Mouse (Mus musculus): ENCODE data around the gene Tnfaip8l1. TPM values are rescaled to one million over a fixed set of nuclear protein-coding genes. Genes with fewer than 3 reads are reported as not detected.
A peak's percentile ranks its signal among the peaks of the same experiment; 100 is the strongest.

Gene Tnfaip8l1
- polyA plus RNA-seq (2012; rRNA removed): 7.5 and 8.5 TPM in 2 replicates

DNA sequence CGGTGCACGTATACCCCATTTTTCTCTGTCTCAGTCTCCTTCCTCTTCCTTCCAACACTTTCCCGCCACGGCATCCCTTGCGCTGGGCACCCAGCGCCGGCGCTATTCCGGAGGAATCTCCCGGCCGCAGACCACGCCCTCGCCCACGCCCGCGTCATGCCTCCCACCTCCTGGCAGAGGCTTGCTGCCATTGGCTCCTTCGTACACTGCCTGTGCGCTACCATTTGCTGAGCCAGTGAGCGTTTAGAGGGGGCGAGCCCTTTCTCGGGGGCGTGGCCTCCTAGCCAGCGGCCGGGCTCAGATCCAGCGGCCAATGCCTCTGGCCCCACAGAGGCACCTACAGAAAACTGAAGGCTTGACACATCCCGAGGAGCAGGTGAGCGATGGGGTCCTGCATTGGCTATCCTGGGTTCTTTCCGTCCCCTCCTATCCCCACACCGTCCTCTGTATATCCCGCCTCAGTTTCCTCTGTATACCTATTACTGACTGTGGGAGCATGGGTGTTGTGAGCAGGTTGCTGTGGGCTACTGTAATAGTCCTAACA lies at the start of gene Tnfaip8l1:
Tnfaip8l1 (plus strand) TSS at position 247 of the 544 bp plus-strand sequence.
- H3K27ac ChIP-seq (ENCODE audit: insufficient read depth, low read length): no peak within 1 kb of the TSS
- no peak for TF ChIP-seq CTCF (IDR thresholded peaks at IDR 0.05; ENCODE audit: extremely low read depth, insufficient read depth, low read length)
- no peak; the same call in 1 of the 2 replicates for TF ChIP-seq POLR2A (IDR thresholded peaks at IDR 0.05; ENCODE audit: extremely low read depth, insufficient read depth, low read length)

GRCm38 (mm10) chr17:56112743-56113142 lies 49.5 kb upstream of the Tnfaip8l1 start:
- H3K27ac ChIP-seq (ENCODE audit: insufficient read depth, low read length): no peak overlapping the region
- H3K4me3 ChIP-seq (ENCODE audit: insufficient read depth, low read length): no peak overlapping the region
- TF ChIP-seq CTCF (IDR thresholded peaks at IDR 0.05; ENCODE audit: extremely low read depth, insufficient read depth, low read length) (no peak), POLR2A (IDR thresholded peaks at IDR 0.05; ENCODE audit: extremely low read depth, insufficient read depth, low read length) (no peak)

More for the DNA sequence above, at the start of gene Tnfaip8l1:
- Histone ChIP-seq H3K4me1 (ENCODE audit: control insufficient read depth, insufficient read depth, low read length) (peaks cover 1% of the 10 kb centered on the region; the same call in 1 of the 2 replicates), H3K4me3 (ENCODE audit: insufficient read depth, low read length) (peak within 1 kb of the TSS; percentile 49)

DNA sequence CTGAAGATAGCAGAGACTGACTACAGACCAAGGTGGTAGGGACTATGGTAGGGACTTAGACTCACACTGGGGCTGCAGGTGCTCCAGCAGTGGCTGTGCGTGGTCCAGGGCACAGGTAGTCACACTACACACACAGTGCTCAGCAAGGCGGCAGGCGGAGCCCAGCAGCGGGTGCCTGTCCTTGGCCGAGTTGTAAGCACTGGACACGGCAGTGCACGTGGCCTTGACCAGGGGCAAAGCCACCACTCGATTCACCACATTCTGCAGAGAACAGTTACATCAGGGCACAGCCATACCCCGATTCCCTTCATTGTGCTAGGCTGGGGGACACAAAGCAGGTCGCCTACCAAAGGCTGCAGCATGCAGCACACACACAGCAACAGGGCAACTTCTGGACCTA lies 46.1 kb upstream of the Tnfaip8l1 start:
- H3K4me1 ChIP-seq (ENCODE audit: control insufficient read depth, insufficient read depth, low read length): no peaks in the 10 kb centered on the region
- TF ChIP-seq POLR2A (IDR thresholded peaks at IDR 0.05; ENCODE audit: extremely low read depth, insufficient read depth, low read length) (no peak), CTCF (IDR thresholded peaks at IDR 0.05; ENCODE audit: extremely low read depth, insufficient read depth, low read length) (no peak)

More at GRCm38 (mm10) chr17:56112743-56113142, 49.5 kb upstream of the Tnfaip8l1 start:
- H3K4me1 ChIP-seq (ENCODE audit: control insufficient read depth, insufficient read depth, low read length): no peaks in the 10 kb centered on the region; the same call in 1 of the 2 replicates

GRCm38 (mm10) chr17:56117251-56117710 lies 45.0 kb upstream of the Tnfaip8l1 start, which contains the start of gene Plin5:
TSS of gene Plin5 (minus strand) at chr17:56117596.
- TF ChIP-seq CTCF (IDR thresholded peaks at IDR 0.05; ENCODE audit: extremely low read depth, insufficient read depth, low read length) (no peak), POLR2A (IDR thresholded peaks at IDR 0.05; ENCODE audit: extremely low read depth, insufficient read depth, low read length) (no peak)
- Histone ChIP-seq H3K4me3 (ENCODE audit: insufficient read depth, low read length) (peak within 1 kb of the TSS; percentile 12; the same call in 1 of the 2 replicates), H3K27ac (ENCODE audit: insufficient read depth, low read length) (no peak within 1 kb of the TSS)

More for the DNA sequence above, 46.1 kb upstream of the Tnfaip8l1 start:
- H3K4me3 ChIP-seq (ENCODE audit: insufficient read depth, low read length): no peak overlapping the region
- no peak overlapping the region for H3K27ac ChIP-seq (ENCODE audit: insufficient read depth, low read length)

GRCm38 (mm10) chr17:56119431-56119830 lies 42.8 kb upstream of the Tnfaip8l1 start:
- no peaks in the 10 kb centered on the region for H3K4me1 ChIP-seq (ENCODE audit: control insufficient read depth, insufficient read depth, low read length)
- TF ChIP-seq POLR2A (IDR thresholded peaks at IDR 0.05; ENCODE audit: extremely low read depth, insufficient read depth, low read length): no peak
- TF ChIP-seq CTCF (IDR thresholded peaks at IDR 0.05; ENCODE audit: extremely low read depth, insufficient read depth, low read length): no peak
- H3K4me3 ChIP-seq (ENCODE audit: insufficient read depth, low read length): no peak overlapping the region
- no peak overlapping the region for H3K27ac ChIP-seq (ENCODE audit: insufficient read depth, low read length)

More at GRCm38 (mm10) chr17:56117251-56117710, 45.0 kb upstream of the Tnfaip8l1 start, which contains the start of gene Plin5:
- H3K4me1 ChIP-seq (ENCODE audit: control insufficient read depth, insufficient read depth, low read length): no peaks in the 10 kb centered on the region

- H3K4me3 ChIP-seq (ENCODE audit: insufficient read depth, low read length): 0 out of 2 replicates have a peak overlapping the region, but pooled peaks have one; percentile 8
Measured at GRCm38 (mm10) chr17:56119981-56120880, 42.0 kb upstream of the Tnfaip8l1 start.

GRCm38 (mm10) chr17:56121826-56122225 lies 40.5 kb upstream of the Tnfaip8l1 start, which contains the start of gene Lrg1:
TSS of gene Lrg1 (minus strand) at chr17:56122001.
- H3K27ac ChIP-seq (ENCODE audit: insufficient read depth, low read length): no peak within 1 kb of the TSS
- no peak for TF ChIP-seq POLR2A (IDR thresholded peaks at IDR 0.05; ENCODE audit: extremely low read depth, insufficient read depth, low read length)
- TF ChIP-seq CTCF (IDR thresholded peaks at IDR 0.05; ENCODE audit: extremely low read depth, insufficient read depth, low read length): no peak
- H3K4me1 ChIP-seq (ENCODE audit: control insufficient read depth, insufficient read depth, low read length): no peaks in the 10 kb centered on the region
- H3K4me3 ChIP-seq (ENCODE audit: insufficient read depth, low read length): 0 out of 2 replicates have a peak within 1 kb of the TSS, but pooled peaks have one; percentile 8

More at GRCm38 (mm10) chr17:56119981-56120880, 42.0 kb upstream of the Tnfaip8l1 start:
- TF ChIP-seq POLR2A (IDR thresholded peaks at IDR 0.05; ENCODE audit: extremely low read depth, insufficient read depth, low read length) (no peak), CTCF (IDR thresholded peaks at IDR 0.05; ENCODE audit: extremely low read depth, insufficient read depth, low read length) (no peak)
- Histone ChIP-seq H3K27ac (ENCODE audit: insufficient read depth, low read length) (no peak overlapping the region), H3K4me1 (ENCODE audit: control insufficient read depth, insufficient read depth, low read length) (no peaks in the 10 kb centered on the region)

DNA sequence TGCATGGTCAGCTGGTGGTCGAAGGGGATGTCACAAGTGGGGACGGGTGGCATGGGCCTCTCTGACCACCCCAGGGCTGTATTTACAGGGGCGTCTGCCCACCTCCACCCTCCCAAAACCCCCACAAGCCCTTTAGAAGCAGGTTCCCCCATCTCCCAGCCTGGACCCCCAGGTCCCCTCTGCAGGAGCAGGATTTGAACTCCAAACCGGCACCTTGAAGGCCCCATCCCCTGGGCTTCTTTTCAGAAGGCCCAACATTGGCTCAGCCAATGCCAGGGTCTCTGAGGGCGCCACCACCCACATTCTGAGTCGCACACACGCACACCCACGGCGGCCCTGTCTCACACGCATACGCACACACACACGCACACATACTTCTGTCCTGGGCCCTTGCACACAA lies 39.1 kb upstream of the Tnfaip8l1 start:
- no peak overlapping the region for H3K27ac ChIP-seq (ENCODE audit: insufficient read depth, low read length)
- H3K4me1 ChIP-seq (ENCODE audit: control insufficient read depth, insufficient read depth, low read length): no peaks in the 10 kb centered on the region
- TF ChIP-seq CTCF (IDR thresholded peaks at IDR 0.05; ENCODE audit: extremely low read depth, insufficient read depth, low read length): no peak
- TF ChIP-seq POLR2A (IDR thresholded peaks at IDR 0.05; ENCODE audit: extremely low read depth, insufficient read depth, low read length): no peak
- H3K4me3 ChIP-seq (ENCODE audit: insufficient read depth, low read length): no peak overlapping the region

DNA sequence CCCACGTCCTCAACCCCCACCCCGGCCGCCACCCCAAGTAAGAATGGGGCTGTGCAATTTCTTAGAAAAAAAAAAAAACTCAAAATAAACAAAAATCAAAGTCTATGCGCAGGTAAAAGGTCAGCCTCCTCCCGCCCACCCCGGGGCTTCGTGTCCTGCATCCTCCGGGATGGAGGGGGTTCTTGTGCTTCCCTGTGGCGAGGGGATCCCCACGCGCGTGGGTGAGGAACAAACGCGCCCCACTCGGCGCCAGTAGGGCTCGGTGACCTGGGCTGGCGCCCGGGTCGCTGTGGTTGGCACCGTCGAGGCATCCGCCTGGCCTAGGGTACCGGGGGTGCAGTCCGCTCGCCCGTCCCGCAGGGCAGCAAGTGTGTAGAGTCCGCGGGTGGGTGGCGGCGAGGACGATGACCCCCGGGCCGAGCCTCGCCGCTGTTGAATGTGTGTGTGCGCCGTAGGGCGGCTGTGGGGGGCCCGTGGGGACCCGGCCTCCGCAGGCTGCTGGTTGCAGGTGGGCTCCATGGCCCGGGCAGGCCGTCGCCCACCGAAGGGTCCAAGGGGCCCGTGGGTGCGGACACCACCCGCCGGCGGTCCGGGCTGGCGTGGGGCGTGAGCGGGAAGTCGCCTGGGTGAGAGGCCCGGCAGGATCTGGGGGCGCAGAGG lies 38.5 kb upstream of the Tnfaip8l1 start:
- TF ChIP-seq POLR2A (IDR thresholded peaks at IDR 0.05; ENCODE audit: extremely low read depth, insufficient read depth, low read length): no peak
- no peak for TF ChIP-seq CTCF (IDR thresholded peaks at IDR 0.05; ENCODE audit: extremely low read depth, insufficient read depth, low read length)
- Histone ChIP-seq H3K4me1 (ENCODE audit: control insufficient read depth, insufficient read depth, low read length) (no peaks in the 10 kb centered on the region), H3K4me3 (ENCODE audit: insufficient read depth, low read length) (no peak overlapping the region), H3K27ac (ENCODE audit: insufficient read depth, low read length) (no peak overlapping the region)
